Mouse (Mus musculus): ENCODE measurements at regions not wholly inside any gene's neighbourhood (a gene's known extent, or its start where the extent isn't known, plus 50 kb on each side); places are given as distances from the start of the nearest gene placed in this dataset.

- DNase-seq, result no peak
These were observed 58.9 kb downstream of the Olfr267 start for GRCm38 (mm10) chr4:58728641-58729040.

- DNase-seq, result no peak
These were observed 61.1 kb downstream of the Olfr267 start for GRCm38 (mm10) chr4:58726424-58726823.

DNA sequence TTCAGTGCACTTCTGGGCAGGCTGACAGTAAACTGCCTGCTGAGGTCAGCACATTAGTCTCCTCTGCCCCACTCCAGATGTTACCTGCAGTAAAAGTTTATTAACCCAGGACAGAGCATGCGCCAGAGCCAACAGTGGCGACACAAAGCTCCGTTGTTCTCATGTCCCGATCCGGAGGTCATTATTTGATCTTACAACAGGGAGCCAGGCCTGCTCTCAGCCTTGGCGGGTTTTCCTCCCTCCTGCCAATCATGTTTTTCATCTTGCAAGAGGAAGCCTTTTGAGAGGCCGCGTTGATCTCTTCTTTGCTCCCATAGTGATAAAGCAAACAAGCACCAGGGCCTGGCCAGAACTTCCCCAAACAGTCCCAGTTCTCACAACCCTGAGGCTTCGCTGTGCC lies 64.7 kb downstream of the Olfr267 start:
- peak; percentile 8 to 17 for DNase-seq

GRCm38 (mm10) chr4:58720682-58721081 lies 66.8 kb downstream of the Olfr267 start:
- no peak for DNase-seq

- no peak for DNase-seq
These were observed 71.1 kb downstream of the Olfr267 start for GRCm38 (mm10) chr4:58716426-58716825.

- no peak for DNase-seq
These were observed 71.7 kb downstream of the Olfr267 start for GRCm38 (mm10) chr4:58715846-58716245.

DNA sequence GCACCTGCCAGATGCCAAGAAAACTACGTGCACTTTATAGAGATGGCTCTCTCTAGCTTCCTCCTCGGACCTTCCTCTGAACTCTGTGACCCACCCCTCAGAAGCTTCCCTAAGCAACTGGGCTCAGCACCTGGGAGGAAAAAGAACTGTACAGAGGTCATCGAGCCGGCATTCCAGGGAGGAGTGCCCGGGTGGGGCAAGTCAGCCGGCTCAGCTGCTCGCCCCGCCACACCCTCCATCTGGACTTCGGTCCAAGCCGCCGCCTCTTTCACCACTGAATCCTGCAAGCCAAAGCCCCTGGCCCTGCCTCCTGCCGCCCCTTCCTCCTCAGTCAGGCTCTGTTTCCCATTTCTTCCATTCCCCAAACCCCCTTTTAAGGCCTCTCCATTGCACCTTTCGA lies 73.3 kb downstream of the Olfr267 start:
- DNase-seq, result peak; percentile 17 to 50

DNA sequence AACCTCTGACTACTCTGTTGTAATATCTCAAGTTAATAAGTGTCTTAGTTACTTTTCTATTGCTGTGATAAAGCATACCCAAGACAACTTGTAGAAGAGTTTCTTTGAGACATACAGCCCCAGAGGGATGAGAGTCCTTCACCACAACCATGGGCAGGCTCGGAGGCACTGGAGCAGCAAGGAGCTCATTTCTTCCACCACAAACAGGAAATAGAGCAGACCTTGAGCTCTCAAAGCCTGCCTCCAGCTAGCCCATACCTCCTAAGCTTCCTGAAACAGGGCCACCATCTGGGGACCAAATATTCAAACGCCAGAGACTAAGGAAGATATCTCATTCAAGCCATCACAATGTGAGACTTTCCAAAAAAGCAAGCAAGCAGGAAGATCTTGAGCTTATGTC lies 74.6 kb downstream of the Olfr267 start:
- DNase-seq, result no peak

- no peak for DNase-seq
These were observed 75.3 kb downstream of the Olfr267 start for GRCm38 (mm10) chr4:58712166-58712565.

DNA sequence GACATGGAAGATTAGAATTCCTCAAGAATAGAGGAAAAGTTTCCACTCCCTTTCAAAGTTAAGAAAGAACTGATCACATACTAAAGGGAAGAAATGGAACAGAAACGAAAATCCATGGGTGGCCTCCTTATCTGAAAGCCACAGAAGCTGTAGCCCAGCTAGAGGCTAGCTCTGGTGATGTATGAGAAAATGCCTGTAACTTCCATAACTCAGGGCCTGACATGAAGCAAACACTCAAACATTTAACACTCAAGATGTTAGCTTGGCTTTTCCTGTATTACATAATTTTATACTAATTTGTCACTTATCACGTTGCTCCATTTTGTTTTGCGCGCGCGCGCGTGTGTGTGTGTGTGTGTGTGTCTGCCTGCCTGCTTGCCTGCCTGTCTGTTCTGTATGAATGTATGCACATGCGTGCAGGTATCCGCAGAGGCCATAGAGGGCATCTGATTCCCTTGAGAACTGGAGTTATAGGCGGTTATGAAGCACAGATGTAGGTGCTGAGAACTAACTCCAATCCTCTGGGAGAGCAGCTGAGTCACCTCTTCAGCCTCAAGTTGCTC lies 88.2 kb downstream of the Olfr267 start:
- DNase-seq, result no peak

DNA sequence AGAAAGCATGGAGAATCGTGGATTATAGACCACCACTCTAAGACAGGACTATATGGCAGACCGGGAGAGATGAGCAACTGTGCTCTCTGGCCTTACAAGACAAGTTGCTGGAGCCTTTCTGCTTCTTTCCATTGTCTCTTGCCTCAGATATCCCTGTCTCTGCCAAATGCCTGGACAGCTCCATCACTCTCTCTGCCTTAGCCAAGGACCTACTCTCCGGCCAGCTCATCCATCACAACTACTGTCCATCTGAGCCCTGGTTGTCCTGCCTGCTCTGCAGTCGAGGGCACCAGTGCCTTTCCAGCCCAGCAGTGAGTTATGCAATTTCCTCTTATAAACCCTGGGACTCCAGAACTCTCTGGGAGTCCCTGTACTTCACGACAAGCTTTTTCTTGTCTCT lies 88.7 kb downstream of the Olfr267 start:
- DNase-seq, result peak; percentile 43 to 53

DNA sequence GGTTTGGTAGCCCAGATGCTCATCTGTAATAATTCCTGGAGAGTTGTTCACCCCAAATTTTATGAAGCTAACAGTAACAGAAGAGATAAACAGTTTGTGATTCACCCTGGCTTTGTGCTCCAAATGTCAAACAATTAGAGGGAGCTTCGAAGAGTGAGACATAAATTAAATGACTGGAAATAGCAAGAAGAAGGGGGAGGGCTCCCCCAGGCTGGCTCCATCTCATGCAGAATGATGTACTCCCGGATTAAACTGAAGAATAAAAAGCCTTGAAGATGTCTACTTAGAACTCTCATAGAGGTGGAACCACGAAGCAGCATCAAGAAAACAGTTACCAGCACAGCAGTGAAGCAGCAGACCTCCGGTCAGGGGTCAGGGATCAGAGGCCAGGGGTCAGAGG lies 90.8 kb downstream of the Olfr267 start:
- DNase-seq, result no peak

DNA sequence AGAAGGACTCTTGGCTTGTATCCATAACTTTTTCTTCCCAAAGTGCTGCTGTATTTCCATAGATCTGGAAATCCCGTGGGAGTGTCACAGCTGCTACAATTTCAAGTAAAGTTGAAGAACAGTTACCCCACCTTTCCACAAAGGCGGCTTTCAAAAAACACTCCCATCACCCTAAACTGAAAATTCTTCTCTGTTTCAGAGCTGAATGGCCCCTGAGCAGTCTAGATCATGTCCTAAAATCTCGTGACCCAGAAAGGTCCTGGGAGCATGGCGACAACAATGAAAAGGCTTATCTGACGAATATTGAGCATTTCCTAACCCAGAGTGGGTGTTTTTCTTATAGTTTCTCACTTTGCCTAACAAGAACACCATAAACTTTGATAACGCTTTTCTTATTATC lies 92.2 kb downstream of the Olfr267 start:
- DNase-seq, result no peak

DNA sequence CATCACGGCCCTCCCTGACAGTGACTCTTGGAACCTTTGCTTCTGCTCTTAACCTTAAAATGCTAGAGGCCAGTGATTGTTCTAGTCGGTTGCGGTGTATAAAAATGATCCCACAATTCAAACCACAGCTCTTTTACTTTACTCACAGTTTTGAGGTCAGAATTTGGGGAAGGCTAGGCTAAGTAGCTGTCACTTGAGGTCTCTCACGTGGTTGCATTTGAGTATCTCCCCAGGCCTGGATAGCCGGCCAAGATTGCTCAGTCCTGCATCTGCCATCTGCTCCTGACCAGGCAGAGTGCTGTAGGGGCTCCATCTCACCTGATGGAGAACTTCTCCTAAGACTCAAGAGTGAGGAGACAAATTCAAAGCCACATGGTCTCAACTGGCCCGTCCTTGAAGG lies 94.5 kb downstream of the Olfr267 start:
- DNase-seq, result no peak

- no peak for DNase-seq
These were observed 105.6 kb downstream of the Olfr267 start for GRCm38 (mm10) chr4:58681926-58682325.

DNA sequence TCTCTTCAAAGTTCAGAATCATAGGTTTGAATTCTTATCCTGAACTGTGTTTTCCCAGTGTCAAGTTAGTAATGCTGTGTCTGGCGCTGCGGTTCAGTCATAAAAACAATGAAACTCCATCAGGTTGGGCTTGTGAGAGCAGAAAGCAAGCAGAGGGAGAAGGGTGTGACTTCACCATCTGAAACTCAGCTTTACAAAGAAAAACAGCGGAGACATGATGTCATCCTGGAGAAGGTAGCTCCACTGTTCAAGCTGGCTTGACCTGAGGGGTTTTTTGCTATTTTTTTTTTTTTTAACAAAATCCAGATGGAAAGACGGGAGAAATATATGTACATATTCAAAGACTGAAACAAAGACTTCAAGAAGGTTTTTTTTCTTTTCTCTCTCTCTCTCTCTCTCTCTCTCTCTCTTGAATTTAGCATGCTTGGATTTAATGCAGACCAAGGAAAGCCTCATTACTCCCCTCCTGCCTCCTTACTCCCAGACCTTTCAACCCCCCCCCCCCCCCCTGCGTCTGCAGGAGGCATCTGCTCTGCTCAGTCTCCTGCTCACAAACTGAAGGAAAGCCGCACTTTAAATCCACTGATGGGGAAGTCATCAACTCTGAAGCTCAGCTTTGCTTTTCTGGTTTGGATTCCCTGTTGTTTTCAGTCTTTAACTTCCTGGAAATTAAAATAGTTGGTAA lies 109.7 kb downstream of the Olfr267 start:
- DNase-seq, result no peak

GRCm38 (mm10) chr4:58671406-58672035 lies 116.0 kb downstream of the Olfr267 start:
- no peak for DNase-seq

DNA sequence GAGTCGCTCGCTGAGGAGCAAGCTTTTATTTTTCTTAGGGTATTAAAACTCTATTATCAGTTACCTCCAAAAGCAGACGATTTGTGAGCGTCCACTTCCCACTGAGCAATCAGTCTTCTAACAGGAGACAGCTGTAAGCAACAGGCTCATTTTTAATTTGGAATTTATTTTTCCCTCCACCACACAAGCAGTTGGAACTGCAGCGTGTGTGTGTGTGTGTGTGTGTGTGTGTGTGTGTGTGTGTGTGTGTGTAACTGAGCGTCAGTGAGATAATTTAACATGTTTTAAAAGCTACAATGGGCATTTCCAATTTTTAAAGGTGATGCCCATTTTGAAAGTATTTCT lies 116.6 kb downstream of the Olfr267 start:
- DNase-seq, result no peak

DNA sequence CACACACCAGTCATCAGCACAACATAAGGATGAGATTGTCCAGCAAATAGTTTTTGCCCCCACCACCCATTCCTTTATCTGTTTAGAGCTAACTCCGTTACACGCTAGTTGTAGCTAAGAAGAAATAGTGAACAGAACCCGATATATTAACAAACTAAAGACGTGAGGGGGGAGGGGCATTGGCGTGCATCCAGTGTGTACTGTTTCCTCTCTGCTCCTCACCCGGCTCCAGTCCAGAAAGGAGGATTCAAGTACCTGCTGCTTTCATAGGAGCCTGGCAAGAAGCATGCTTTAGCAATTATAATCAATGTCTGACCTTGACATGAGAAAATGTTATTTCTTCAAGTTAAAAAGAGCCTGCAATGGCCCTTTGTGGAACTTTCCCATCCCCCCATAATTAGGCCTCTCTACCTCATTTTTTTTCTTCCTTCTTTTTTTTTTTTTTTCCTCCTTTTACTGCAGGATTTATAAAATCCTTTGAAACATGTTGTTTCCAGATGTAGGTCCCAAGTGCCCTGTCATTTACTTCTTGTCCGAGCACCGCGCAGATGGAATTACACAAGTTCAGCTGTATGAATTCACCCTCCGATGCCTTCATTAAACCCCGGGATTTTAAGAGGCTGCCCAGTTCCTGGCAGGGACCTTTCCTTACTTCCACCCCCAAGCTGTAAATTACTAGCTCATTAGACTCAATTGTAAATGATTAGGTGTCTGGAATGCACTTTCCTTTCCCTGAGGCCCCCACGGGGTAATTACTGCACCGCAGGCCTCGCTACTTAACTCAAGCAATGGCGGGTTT lies 116.6 kb upstream of the Lpar1 start:
- no peak for DNase-seq

DNA sequence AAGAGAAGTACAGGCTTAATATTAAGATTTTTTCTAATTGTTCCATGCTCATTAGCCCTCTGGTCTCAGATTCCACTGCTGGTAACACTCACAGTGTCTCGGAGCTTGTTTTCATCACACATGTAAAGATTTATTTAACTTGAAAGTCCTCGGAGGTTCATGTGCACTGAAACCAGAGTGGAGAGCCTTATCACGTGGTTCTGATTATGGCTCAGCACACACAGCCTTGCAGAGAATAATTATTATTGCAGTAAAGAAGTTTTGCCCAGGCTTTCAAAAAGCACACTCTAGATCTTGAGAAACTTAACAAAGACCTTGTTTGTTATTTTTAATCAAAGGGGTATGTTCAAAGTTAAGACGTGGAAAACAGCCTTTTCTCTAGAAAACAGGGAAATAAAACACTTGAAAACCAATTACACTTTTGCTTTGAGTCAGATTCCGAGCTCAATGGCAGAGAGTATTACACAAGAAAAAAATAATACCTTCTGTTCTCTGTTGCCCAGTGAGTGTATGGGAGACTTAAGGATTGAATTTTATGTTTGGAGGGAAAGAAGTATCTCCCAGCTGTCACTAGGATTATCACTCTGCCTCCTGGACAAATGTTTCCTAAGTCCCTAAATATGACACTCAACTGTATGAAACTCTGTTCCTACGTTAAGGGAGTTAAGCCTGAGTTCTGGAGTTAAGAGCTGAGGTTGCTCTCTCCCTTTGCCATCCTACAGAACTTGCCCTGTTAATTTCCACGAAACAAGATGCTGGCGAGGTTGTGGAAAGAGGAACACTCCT lies 114.9 kb upstream of the Lpar1 start:
- no peak for DNase-seq

GRCm38 (mm10) chr4:58663628-58664205 lies 110.0 kb upstream of the Lpar1 start:
- DNase-seq, result no peak

DNA sequence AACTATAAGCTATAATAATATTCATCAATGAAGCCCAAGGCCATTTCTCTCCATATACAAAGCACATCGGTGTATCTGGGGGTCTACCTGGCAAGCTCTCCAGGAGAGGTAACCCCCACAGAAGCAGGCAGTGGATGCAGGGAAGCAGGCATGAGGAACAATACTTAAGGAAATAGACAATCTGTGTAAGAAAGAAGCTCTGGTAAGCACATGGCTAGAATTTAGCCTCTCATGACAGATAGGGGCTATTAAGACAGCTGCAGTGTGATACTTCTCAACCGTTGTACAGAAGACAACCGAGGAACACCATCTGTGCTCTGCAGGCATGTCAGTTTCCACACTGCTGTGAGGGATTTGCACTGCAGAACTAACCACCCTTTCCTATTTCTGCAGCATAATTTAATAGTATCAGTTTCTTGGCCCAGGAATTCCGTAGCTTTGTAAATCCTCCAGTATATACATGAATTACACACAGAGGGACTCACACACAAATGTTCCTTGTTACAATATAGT lies 108.1 kb upstream of the Lpar1 start:
- no peak for DNase-seq
